Mouse (Mus musculus): ENCODE data around the gene Cul4b. TPM values are rescaled to one million over a fixed set of nuclear protein-coding genes. Genes with fewer than 3 reads are reported as not detected.

The Cul4b gene
- polyA plus RNA-seq (2014; fragmentation: Nextera tagmentation; extraction: Ambion mirVana), result 45.6 and 46.8 TPM in 2 replicates

DNA sequence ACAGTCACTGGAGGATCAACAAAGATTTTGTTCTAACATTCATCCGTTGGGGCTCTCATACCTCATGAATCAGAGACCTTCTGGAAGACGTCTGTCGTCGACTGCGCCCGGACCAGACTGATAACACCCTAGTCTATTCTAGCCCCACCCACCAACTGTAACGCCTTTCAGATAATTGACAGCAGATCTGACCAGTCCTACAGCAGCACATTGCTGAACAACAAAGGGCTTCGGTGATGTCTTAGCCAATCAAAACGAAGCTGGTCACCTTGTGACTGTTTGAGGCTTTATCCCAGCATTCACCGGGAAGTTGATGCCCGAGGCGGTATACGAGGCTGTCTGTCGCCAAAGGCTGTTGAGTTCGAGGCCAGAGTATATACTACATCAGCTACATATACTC, at the start of gene Cul4b:
Cul4b (minus strand) TSS at position 119 of the 400 bp plus-strand sequence.
- Histone ChIP-seq H3K9me3 (ENCODE audit: control insufficient read depth, low read length) (no peaks in the 10 kb centered on the region), H3K4me2 (no peak within 1 kb of the TSS), H3K36me3 (ENCODE audit: control insufficient read depth, insufficient read depth, low read length) (no peaks in the 10 kb centered on the region), H3K27ac (ENCODE audit: low read depth, low read length) (no peak within 1 kb of the TSS), H3K27me3 (ENCODE audit: control insufficient read depth, insufficient read depth, low read length) (no peaks in the 10 kb centered on the region), H3K4me1 (ENCODE audit: control insufficient read depth, insufficient read depth, low read length) (no peaks in the 10 kb centered on the region), H3K9ac (ENCODE audit: low read length) (no peak within 1 kb of the TSS), H3K4me3 (ENCODE audit: low read depth, low read length) (no peak within 1 kb of the TSS)
- DNase-seq (ENCODE audit: low spot score, missing footprints) (no peak), ATAC-seq (ENCODE audit: low FRiP score) (no peak)
- 88% methylated on average over 15 of the region's 15 CpGs for WGBS

DNA sequence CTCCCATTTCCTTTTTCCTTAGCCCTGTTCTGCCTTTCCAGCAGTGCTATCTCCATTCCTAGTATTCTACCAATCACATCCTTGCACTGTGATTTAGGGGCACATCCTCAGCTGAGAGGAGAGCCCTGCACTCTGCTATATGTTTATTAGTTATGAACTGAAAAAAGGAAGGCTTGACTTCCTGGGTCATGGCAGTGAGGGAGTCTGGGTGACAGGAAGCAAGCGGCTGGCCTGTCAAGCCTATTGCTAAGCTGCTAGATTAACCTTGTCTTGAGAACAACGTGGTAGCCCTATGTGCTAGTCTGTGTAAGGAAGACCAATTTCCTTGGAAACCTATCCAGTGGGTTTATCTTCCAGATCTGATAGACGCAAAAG, 25.0 kb upstream of the Cul4b start:
- WGBS, result 16% methylated on average over 3 of the region's 3 CpGs
- H3K4me1 ChIP-seq (ENCODE audit: control insufficient read depth, insufficient read depth, low read length), result no peaks in the 10 kb centered on the region
- peak; percentile 70 for ATAC-seq (ENCODE audit: low FRiP score)
- no peaks in the 10 kb centered on the region for H3K27me3 ChIP-seq (ENCODE audit: control insufficient read depth, insufficient read depth, low read length)
- H3K4me2 ChIP-seq, result peak overlapping the region; percentile 57
- H3K36me3 ChIP-seq (ENCODE audit: control insufficient read depth, insufficient read depth, low read length), result no peaks in the 10 kb centered on the region
- no peaks in the 10 kb centered on the region for H3K9me3 ChIP-seq (ENCODE audit: control insufficient read depth, low read length)
- peak; percentile 84 for DNase-seq (ENCODE audit: low spot score, missing footprints)
- H3K4me3 ChIP-seq (ENCODE audit: low read depth, low read length), result peak overlapping the region; percentile 44
- H3K27ac ChIP-seq (ENCODE audit: low read depth, low read length), result peak overlapping the region; percentile 57
- peak overlapping the region; percentile 64 for H3K9ac ChIP-seq (ENCODE audit: low read length)

GRCm38 (mm10) chrX:38600177-38600994, 24.4 kb upstream of the Cul4b start, which contains the start of gene Mcts1:
Mcts1 (plus strand) TSS chrX:38600578.
- Histone ChIP-seq H3K4me1 (ENCODE audit: control insufficient read depth, insufficient read depth, low read length) (no peaks in the 10 kb centered on the region), H3K36me3 (ENCODE audit: control insufficient read depth, insufficient read depth, low read length) (no peaks in the 10 kb centered on the region), H3K4me2 (peak within 1 kb of the TSS; percentile 57), H3K9me3 (ENCODE audit: control insufficient read depth, low read length) (no peaks in the 10 kb centered on the region), H3K9ac (ENCODE audit: low read length) (peak within 1 kb of the TSS; percentile 64), H3K4me3 (ENCODE audit: low read depth, low read length) (peak within 1 kb of the TSS; percentile 44), H3K27ac (ENCODE audit: low read depth, low read length) (peak within 1 kb of the TSS; percentile 57), H3K27me3 (ENCODE audit: control insufficient read depth, insufficient read depth, low read length) (no peaks in the 10 kb centered on the region)
- DNase-seq (ENCODE audit: low spot score, missing footprints) (peak; percentile 95), ATAC-seq (ENCODE audit: low FRiP score) (peak; percentile 92)
- WGBS, result 12% methylated on average over 25 of the region's 26 CpGs

DNA sequence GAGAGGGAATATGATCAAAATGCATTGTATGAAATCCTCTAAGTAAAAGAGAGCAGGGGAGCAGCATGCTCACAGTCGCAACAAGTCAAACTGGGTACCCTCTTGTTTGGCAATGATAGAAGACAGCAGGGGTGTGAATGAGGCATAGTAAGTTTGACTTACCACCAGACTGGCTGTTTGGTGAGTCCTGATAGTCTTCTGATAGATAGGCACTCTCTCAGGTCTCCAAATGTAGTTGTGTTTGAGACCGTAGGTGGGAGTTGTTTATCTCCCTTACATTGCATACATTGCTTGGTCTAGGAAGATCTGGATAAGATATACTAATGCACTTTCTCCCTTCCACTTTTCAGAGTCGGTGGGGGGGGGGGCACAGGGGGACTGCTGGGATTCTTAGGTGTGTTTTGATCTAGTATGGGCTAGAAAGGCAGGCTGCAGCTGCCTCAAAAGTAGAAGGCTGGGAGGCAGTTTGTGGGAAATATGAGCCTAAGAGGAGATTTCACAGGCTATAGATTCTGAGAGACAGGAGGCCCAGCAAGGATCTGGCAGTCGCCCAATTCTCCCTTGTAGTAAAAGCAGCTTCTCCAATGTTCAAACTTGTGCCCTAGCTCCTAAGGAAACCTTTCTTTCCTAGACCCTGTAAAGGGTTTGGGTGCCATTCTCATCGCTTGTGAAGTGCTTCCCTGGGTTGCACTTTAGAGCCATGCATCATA, 17.3 kb upstream of the Cul4b start:
- DNase-seq (ENCODE audit: low spot score, missing footprints) (no peak), ATAC-seq (ENCODE audit: low FRiP score) (no peak)
- Histone ChIP-seq H3K4me2 (no peak overlapping the region), H3K27ac (ENCODE audit: low read depth, low read length) (no peak overlapping the region), H3K4me3 (ENCODE audit: low read depth, low read length) (no peak overlapping the region), H3K9me3 (ENCODE audit: control insufficient read depth, low read length) (no peaks in the 10 kb centered on the region), H3K36me3 (ENCODE audit: control insufficient read depth, insufficient read depth, low read length) (no peaks in the 10 kb centered on the region), H3K9ac (ENCODE audit: low read length) (no peak overlapping the region), H3K4me1 (ENCODE audit: control insufficient read depth, insufficient read depth, low read length) (no peaks in the 10 kb centered on the region), H3K27me3 (ENCODE audit: control insufficient read depth, insufficient read depth, low read length) (no peaks in the 10 kb centered on the region)
- WGBS, result 70% methylated on average over 5 of the region's 5 CpGs

DNA sequence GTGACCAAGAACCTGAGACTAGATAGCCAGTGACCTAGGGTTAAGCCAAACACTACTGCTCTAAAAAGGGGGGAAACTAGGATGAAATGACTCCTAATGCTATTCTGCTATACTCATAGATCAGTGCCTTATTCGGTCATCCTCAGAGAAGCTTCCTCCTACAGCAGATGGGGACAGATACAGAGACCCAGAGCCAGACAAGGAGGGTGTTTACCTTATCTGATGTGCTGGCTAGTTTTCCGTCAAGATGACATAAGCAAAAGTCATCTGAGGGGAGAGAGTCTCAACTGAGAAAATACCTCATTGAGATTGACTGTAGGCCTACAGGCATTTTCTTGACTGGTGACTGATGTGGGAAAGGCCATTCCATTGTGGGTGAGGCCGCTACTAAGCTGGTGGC, 15.8 kb upstream of the Cul4b start:
- ATAC-seq (ENCODE audit: low FRiP score), result no peak
- H3K9ac ChIP-seq (ENCODE audit: low read length), result no peak overlapping the region
- no peak overlapping the region for H3K4me3 ChIP-seq (ENCODE audit: low read depth, low read length)
- no peaks in the 10 kb centered on the region for H3K9me3 ChIP-seq (ENCODE audit: control insufficient read depth, low read length)
- DNase-seq (ENCODE audit: low spot score, missing footprints), result no peak
- H3K36me3 ChIP-seq (ENCODE audit: control insufficient read depth, insufficient read depth, low read length), result no peaks in the 10 kb centered on the region
- WGBS, result 83% methylated on average over 3 of the region's 3 CpGs
- H3K27me3 ChIP-seq (ENCODE audit: control insufficient read depth, insufficient read depth, low read length), result no peaks in the 10 kb centered on the region
- no peak overlapping the region for H3K4me2 ChIP-seq
- no peaks in the 10 kb centered on the region for H3K4me1 ChIP-seq (ENCODE audit: control insufficient read depth, insufficient read depth, low read length)
- no peak overlapping the region for H3K27ac ChIP-seq (ENCODE audit: low read depth, low read length)

GRCm38 (mm10) chrX:38589827-38590226, 13.8 kb upstream of the Cul4b start:
- Histone ChIP-seq H3K4me3 (ENCODE audit: low read depth, low read length) (no peak overlapping the region), H3K36me3 (ENCODE audit: control insufficient read depth, insufficient read depth, low read length) (no peaks in the 10 kb centered on the region), H3K27me3 (ENCODE audit: control insufficient read depth, insufficient read depth, low read length) (no peaks in the 10 kb centered on the region), H3K9me3 (ENCODE audit: control insufficient read depth, low read length) (no peaks in the 10 kb centered on the region), H3K4me1 (ENCODE audit: control insufficient read depth, insufficient read depth, low read length) (no peaks in the 10 kb centered on the region), H3K27ac (ENCODE audit: low read depth, low read length) (no peak overlapping the region), H3K9ac (ENCODE audit: low read length) (no peak overlapping the region), H3K4me2 (no peak overlapping the region)
- DNase-seq (ENCODE audit: low spot score, missing footprints), result no peak
- ATAC-seq (ENCODE audit: low FRiP score), result no peak
- 44% methylated on average over 4 of the region's 4 CpGs for WGBS

DNA sequence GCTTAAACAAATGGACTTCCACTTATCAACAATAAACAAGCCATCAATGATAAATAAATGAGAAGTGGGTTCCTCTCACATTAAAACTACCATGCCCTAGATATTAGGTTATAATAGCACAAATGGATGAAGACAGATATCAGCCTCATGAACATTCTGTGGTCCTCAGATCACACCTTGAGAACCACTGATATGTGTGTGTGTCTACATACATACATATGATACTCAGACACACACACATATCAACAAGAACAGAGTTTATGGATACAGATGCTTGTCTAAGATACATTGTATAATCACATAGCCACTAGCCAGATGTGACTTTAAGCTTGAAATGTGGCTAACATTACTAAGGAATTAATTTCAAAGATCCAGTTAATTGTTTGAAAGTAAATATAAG, 7.3 kb upstream of the Cul4b start:
- Histone ChIP-seq H3K36me3 (ENCODE audit: control insufficient read depth, insufficient read depth, low read length) (no peaks in the 10 kb centered on the region), H3K9ac (ENCODE audit: low read length) (no peak overlapping the region), H3K4me2 (no peak overlapping the region), H3K4me3 (ENCODE audit: low read depth, low read length) (no peak overlapping the region), H3K27ac (ENCODE audit: low read depth, low read length) (no peak overlapping the region), H3K4me1 (ENCODE audit: control insufficient read depth, insufficient read depth, low read length) (no peaks in the 10 kb centered on the region), H3K9me3 (ENCODE audit: control insufficient read depth, low read length) (no peaks in the 10 kb centered on the region), H3K27me3 (ENCODE audit: control insufficient read depth, insufficient read depth, low read length) (no peaks in the 10 kb centered on the region)
- DNase-seq (ENCODE audit: low spot score, missing footprints), result no peak
- ATAC-seq (ENCODE audit: low FRiP score), result no peak

GRCm38 (mm10) chrX:38581140-38581539, 5.1 kb upstream of the Cul4b start:
- Histone ChIP-seq H3K36me3 (ENCODE audit: control insufficient read depth, insufficient read depth, low read length) (no peaks in the 10 kb centered on the region), H3K27ac (ENCODE audit: low read depth, low read length) (no peak overlapping the region), H3K27me3 (ENCODE audit: control insufficient read depth, insufficient read depth, low read length) (no peaks in the 10 kb centered on the region), H3K9me3 (ENCODE audit: control insufficient read depth, low read length) (no peaks in the 10 kb centered on the region), H3K4me3 (ENCODE audit: low read depth, low read length) (no peak overlapping the region), H3K4me1 (ENCODE audit: control insufficient read depth, insufficient read depth, low read length) (no peaks in the 10 kb centered on the region), H3K4me2 (no peak overlapping the region), H3K9ac (ENCODE audit: low read length) (no peak overlapping the region)
- 100% methylated on average over 1 of the region's 1 CpGs for WGBS
- ATAC-seq (ENCODE audit: low FRiP score) (no peak), DNase-seq (ENCODE audit: low spot score, missing footprints) (no peak)

- Histone ChIP-seq H3K9me3 (ENCODE audit: control insufficient read depth, low read length) (no peaks in the 10 kb centered on the region), H3K27me3 (ENCODE audit: control insufficient read depth, insufficient read depth, low read length) (no peaks in the 10 kb centered on the region), H3K36me3 (ENCODE audit: control insufficient read depth, insufficient read depth, low read length) (no peaks in the 10 kb centered on the region), H3K27ac (ENCODE audit: low read depth, low read length) (no peak overlapping the region), H3K9ac (ENCODE audit: low read length) (no peak overlapping the region), H3K4me3 (ENCODE audit: low read depth, low read length) (no peak overlapping the region), H3K4me2 (no peak overlapping the region), H3K4me1 (ENCODE audit: control insufficient read depth, insufficient read depth, low read length) (no peaks in the 10 kb centered on the region)
- ATAC-seq (ENCODE audit: low FRiP score) (no peak), DNase-seq (ENCODE audit: low spot score, missing footprints) (no peak)
- WGBS, result 67% methylated on average over 6 of the region's 6 CpGs
Measured at GRCm38 (mm10) chrX:38566521-38567205, 9.3 kb downstream of the Cul4b start.

Measured in midbrain, embryonic 11.5 days (tissue).